Mouse (Mus musculus) lung, postnatal 10 days (tissue): ENCODE data around the gene Fau.

ENCODE experiments used
- DNase-seq: peaks from one replicate; pipeline ENCODE4 v3.0.0; 2021

The Fau gene

DNA sequence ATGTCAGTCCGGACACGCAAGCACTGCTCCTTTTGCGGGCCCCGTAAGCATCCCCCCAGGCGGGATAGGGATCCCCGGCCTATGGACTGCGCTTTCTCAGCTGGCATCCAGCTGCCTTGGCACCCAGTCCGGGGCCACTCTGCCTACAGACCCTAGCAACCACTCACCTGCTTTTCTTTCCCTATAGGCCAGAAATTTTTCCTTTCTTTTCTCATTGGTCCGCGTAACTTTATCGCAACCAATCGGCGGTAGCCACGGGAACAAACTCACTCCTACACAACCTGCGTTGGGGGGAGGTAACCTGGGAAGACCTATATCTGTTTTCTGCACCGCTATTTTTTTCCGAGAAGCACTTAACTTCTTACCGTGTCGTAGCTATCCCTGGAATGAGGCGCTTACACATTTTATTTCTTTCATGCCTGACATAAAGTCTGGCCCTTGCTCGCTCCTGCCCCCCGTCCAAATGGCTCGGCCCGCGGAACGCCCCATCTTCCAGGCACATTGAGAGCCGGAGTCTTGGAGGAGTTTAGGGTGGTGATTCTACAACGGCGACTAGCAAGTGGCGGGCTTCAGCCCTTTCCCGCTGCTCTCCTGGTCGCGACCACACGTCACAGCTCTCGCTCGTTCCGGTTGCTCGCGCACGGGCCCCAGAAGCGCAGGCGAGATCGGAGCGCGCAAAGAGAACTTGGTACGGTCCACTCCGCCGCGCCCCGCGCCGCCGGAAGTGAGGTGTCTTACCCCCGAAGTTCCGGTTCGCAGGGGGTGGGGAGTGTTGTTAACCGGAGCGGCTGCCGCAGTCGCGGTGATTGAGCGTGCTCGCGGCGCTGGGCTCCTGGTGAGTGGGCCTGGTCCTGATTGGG is 11.1 kb upstream of the Fau start, which contains the start of gene Syvn1:
Gene Syvn1, plus strand, starts transcription at position 283 of the 860 bp plus-strand sequence.
- peak; percentile 92 for DNase-seq

DNA sequence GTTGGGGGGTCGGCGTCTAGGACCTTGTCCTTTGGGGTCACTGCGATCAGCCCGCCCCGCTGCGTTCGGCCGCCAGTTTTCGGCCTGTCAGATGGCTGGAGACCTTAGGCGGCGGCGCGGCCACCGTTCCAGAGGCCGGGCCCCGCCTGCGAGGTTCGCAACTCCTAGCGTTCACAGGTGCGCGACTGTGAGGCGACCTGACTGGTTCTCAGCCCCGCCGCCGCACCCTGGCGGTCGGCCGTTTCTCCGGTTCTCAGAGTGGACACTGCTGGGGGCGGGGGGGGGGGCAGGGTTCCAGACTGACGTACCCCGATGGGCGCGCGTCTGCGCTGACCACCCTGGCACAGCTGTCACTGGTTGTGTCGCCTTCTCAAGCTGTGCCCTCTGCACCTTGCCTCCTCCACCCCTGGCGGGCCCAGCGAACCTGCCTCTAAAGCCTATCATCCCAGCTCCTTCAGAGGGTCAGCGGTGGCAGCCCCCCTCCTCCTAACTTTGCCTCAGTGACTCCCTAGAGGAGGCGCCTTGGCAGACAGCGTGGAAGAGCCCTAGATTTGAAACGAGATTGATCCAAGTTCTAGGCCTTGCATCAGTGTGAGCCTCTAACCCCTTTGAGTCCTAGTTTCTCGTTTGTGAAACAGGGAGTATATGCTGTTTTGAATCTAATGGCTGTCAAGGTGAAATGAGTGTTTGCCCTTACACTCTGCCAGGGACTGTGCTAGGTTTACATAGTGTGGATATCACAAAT is 10.3 kb upstream of the Fau start:
- DNase-seq = no peak

DNA sequence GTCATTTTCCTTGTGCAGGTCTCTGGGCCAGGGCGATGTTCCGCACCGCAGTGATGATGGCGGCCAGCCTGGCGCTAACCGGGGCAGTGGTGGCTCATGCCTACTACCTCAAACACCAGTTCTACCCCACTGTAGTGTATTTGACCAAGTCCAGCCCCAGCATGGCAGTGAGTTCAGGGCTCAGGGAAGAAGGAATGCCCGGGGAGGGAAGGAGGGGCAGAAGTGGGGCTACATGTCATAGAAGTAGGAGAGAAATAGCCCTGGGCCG is 9.8 kb upstream of the Fau start:
- DNase-seq = no peak

DNA sequence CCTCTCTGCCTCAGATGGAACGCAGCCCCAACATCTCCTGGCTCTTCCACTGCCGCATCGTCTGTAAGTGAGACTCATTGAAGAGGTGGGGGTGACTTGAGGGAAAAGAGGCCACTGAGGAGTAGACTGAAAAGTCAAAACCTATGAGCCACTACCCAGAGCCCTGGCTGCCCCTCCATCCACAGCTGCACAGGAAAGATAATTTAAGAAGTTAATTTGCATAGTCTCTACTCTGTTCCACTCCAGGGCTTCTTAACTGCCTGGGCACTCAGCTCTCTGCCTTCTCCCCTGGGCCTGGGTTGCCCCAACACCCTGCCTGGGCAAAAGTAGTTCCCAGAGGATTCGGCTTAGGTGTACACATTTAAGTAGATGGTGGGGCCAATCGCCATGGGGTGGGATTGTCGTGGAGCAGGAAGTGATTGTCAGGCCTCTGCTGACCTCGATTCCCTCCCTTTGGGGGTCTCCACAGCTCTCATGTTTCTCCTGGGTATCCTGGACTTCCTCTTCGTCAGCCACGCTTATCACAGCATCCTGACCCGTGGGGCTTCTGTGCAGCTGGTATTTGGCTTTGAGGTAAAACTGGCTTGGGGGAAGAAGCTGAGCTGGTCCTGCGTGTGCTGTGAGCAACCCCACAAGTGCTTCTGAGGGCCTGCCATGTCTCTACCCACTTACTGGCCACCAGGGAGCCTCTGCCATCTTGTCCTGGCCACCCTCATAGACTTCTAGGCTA is 8.8 kb upstream of the Fau start:
- no peak for DNase-seq

DNA sequence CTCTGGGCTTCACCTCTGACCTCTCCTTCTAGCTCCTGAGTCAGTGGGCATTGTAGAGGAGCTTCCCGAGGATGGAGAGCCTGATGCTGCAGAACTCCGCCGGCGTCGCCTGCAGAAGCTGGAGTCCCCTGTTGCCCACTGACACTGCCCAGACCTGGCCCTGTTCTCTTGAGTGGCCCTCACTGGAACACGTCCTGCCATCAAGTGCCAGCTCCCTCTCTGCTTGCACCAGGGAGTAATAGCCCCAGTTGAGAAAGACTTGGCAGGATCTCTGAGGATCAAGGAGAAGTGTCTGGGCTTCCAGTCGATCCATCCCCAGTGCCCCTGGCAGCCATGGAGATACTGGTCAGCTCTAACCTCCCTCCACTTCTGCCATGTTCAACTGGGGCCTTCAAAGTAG is 5.1 kb upstream of the Fau start:
- no peak for DNase-seq

DNA sequence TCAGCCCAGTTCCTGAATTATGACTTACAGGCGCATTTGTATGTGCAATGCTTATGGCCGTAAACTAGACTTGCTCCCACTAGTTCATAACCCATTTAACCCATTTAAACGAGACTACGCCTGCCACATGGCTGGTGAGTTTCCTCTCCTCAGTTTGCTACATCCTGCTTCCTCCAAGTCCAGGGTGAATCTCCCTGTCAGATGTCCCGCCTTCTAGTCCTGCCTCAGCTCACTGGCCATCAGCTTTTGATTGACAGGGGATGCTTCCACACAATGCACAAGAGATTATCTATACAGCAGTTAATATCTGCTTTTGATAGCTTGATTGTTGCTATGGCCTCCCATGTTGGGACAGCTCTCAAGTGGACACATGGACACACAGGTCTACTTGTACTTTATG is 3.3 kb upstream of the Fau start:
- DNase-seq = no peak

DNA sequence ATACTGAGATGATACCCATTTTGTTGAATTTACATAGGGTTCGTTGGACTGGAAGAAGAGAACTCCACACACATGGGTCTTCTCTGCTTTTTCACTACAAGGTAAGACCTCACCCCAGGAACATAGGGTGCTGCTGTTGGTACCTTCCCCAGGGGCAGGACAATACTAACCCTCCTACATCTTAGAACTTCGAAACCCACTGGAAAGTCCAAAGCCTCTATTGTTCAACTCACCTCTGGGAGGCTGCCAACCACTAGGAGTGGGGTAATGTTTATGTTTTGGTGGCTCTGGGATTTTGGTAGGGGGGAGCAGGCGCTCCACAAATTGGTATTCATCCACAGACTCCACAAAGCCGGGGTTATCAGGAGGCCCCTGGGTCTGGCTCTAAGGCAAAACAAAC is 948 bp upstream of the Fau start:
- DNase-seq = no peak

DNA sequence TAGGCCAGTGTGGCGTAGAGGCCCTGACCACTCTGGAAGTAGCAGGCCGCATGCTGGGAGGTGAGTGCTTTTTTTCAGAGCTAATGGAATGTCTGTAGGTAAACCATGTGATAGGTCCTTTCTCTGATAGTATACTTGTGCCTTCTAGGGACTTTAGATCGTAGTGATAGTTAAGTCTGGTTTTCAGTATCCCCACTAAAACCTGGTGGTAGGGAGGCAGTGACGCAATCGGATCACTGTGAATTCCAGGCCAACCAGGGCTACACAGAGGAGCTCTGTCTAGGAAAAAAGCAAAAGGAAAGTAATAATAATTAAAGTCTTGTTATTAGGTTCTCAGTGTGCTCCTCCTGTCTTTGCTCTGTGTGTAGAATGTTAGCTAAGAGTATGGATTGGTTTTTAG is 869 bp downstream of the Fau start:
- no peak for DNase-seq

DNA sequence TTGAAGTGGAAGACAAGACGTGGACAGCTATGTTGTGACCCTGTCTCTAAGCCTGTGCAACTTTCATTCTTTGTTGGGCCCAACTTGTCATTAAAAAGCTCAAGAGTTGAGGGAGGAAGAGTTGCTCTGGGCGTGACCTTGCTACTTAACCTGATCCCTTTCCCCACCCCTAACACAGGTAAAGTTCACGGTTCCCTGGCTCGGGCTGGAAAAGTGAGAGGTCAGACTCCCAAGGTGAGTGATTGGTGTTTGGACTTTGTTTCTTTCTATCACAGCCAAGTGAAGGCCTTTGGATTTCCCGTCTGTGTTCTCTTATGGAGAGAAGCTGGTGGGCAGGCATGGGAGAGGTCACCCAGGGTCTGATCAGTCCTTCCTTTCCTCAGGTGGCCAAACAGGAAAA is 1.3 kb downstream of the Fau start:
- no peak for DNase-seq

DNA sequence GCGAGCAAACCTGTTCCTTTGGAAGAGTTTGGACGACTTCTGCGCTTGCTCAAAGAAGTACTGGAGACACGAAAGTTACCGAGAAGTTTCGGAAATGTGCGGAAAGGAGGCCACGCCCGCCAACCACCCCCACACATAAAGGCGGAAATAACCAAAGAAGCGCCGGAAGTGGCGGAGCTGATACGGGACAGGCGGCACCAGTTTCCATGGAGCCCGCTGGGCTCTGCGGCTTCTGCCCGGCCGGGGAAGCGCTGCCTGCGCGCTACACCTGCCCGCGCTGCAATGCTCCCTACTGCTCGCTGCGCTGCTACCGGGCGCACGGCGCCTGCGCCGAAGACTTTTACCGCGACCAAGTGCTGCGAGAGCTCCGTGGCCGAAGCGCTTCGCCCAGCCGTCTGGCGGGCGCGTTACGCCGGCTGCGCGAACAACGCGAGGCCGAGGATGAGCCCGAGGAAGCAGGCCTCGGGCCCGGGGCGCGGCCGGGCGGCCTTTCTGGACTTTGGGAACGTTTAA is 3.4 kb downstream of the Fau start, which contains the start of gene Znhit2:
Gene Znhit2, plus strand, starts transcription at position 172 of the 513 bp plus-strand sequence.
- peak; percentile 97 for DNase-seq

DNA sequence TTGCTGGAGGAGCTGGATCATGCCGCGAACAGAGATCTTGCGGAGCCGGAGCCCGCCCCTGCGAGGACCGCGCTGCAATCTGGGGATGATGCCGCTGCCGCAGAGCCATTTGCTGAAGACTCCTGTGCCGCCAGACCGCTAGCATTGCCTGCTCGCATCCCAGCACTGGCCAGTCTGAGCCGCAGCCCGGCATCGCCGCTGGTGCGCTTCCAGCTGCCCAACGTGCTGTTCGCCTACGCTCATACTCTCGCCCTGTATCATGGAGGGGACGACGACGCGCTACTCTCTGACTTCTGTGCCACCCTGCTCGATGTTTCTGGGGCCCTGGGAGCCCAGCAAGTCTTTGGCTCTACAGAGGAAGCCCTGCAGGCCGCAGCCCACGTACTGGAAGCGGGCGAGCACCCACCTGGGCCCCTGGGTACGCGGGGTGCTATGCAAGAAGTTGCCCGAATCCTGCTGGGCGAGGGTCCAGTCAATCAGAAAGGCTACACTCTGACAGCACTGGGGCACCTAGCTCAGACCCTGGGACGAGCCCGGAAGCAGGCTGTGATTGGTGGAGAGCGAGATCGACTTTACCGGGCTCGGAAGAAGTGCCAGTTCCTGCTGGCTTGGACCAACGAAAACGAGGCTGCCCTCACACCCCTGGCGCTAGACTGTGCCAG is 4.1 kb downstream of the Fau start:
- peak; percentile 58 for DNase-seq

DNA sequence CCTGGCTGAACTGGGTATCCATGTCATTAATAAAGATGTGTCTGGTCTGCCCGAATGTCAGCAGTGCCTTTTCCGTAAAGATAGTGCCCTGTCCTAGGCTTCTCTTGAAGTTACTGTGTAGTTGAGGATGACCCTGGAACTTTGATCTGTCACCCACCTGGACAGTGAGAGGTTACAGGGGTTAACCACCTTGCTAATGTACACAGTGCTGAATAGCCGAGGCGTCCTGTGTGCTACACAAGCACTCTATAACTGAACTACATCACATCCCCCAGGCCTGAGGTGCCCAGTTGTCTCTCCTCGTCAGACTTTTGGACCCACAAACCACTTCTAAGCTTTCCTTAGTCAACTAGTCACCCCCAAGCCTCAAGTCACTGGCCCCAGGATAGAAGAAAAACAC is 4.8 kb downstream of the Fau start:
- DNase-seq = no peak

DNA sequence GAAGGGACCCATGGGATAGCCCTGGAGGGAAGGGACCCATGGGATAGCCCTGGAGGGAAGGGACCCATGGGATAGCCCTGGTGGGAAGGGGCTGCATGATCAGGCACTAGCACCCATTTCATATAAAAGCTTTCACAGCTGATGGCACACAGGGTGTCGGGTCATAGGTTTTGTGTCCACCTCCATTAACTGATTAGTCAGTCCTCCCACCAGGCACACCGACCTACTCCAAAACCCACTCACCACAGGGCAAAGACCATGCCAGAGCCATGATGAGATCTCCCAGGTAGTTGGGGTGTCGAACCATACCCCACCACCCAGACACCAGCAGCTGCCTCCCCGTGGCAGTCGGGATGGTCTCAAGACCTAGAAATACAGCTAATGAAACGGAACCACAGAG is 5.4 kb downstream of the Fau start:
- no peak for DNase-seq

DNA sequence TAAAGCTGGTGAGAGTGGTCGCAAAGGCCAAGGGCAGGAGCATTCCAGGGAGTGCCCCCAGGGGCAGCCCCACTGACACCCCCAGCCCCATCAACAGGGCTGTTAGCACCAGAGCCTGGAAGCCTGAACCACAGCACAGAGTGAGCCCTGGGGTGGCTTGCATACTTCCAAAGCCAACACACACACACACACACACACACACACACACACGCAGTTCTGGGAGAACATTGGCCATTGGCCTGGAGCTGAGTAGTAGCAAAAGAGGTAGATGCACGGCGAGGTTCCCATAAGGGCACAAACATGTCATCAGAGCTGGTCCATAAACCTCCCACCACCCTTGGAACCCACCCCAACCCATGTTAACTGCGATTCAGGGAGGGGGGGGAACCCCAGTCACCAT is 8.9 kb downstream of the Fau start:
- no peak for DNase-seq

DNA sequence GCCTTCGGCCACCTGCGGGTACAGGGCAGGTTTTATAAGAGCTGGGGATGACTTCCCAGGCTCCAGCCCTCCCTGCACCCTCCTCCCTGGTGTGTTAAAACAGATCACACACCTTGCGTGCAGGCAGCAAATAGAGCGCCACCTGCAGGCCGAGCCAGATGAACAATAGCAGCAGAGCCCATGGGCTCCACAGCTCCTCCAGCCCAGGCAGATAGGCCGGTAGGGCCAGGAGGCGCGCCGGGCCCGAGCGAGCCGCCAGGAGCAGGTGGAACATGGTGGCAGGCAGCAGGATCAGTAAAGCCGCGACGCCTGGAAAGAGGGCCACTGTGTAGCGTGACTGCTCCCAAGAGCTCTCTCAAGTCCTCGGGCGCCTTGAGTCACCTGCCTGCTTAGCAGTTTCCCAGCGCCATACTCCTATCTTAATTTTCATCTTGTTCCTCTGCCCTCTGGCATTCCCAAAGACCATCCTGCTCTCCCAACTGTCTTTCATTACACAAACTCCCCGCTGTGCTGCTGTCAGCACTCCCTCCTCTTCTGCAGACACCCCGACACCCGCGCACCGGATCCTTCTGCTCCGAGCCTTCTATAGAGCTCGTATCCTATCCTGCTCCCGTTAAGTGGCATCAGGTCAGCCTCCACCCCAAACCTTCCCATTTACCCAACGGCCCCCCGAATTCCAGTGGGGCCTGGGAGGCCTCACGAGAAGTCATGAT is 9.5 kb downstream of the Fau start:
- DNase-seq = peak; percentile 87

DNA sequence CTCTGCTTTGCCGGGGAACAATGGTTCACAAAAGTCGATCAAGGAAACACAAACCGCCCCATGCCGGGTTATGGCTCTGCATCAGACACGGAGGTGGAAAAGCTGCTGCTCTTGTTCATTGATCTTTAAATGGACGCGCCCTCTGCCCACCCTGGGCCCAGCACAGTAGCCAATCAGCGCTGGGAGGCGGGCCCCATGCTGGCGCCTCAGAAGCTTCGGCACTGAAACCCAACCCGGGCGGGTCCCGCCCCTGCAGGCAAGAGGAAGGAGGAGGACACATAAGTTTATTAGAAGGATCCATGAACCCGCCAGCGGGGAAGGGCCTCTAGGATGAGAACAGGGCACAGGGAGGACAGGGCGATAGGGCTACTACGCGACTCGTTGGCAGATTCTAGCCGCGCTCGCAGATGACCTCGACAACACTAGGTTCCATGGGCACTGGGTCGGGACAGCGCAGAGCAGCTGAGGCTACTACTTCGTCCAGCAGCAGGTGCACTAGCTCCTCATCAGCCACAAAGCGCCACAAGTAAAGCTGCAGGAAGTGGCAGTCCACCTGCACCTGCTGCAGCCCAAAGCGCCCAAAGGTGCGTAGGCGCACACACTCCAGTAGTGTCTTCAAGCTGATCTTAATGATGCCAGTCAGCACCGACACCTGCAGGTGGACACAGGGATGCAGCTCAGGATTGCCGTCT is 10.2 kb downstream of the Fau start, which contains the start of gene Tm7sf2:
Gene Tm7sf2, minus strand, starts transcription at position 650 of the 692 bp plus-strand sequence.
- DNase-seq = peak; percentile 94

DNA sequence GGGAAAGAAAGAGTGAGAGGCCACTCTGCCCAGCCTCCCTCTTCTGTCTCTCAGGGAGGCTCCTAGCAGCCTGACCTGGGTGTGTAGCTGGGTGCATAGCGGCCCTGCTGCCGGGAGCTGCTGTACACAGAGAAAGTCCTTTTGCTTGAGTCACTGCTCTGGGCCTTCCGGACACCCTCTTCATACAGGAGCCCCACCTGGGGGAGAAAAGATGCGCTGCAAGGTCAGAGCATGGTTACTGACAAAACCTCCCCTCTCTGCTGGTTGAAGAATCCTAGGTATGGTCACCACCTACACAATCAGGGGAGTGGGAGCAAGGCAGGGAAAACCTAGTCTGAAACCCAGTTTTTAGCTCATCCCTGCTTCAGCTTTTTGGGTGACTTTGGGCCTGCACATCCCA is 11.3 kb downstream of the Fau start:
- no peak for DNase-seq

DNA sequence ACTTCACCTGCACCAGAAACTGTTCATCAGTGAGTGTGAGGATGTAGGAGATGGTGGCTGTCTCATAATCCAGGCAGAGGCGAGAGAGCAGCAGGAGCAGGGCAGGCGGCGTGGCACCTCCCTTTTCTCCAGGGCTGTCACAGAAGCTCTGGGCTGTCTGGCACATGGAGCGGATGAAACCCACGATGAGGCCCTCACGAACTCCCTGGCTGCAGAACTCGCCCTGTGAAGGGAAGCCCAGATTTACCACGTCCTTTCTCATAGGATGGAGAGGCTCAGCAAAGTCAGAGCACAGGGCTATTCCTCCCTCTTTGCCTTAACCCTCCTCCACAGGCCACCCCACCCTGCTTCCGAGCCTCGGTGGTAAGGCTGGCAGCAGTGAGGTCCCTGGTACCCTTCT is 12.2 kb downstream of the Fau start:
- DNase-seq = no peak

DNA sequence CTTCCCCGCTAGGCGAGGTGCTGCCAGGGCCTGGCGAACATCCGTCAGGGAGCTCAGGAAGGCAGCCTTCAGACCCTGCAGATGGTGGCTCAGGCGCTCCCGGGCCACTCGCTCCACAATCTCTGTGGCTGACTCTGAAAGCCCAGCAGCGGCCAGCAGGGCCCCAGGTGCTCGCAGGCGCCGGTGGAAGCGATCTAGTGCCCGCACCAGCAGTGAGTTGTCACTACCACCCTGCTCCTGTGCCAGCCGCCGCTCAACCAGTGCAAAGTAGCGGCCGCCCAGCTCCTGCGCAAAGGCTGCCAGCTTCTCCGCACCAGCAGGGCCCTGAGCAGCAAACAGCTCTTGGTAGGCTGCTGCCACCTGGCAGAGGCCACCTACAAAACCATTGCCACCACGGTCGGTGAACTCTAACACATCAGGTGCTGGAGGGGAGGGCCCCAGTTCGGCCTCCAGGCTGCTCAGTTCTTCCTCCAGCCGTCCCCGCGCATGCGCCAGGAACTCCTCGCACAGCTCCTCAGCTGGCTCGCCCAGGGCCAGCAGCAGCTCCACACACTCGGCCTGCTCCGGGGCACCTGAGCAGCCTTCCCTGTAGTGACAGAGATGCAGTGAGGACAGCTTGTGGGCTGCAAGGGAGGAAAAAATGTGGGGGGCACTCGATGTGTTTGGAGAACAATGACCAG is 13.1 kb downstream of the Fau start:
- no peak for DNase-seq

DNA sequence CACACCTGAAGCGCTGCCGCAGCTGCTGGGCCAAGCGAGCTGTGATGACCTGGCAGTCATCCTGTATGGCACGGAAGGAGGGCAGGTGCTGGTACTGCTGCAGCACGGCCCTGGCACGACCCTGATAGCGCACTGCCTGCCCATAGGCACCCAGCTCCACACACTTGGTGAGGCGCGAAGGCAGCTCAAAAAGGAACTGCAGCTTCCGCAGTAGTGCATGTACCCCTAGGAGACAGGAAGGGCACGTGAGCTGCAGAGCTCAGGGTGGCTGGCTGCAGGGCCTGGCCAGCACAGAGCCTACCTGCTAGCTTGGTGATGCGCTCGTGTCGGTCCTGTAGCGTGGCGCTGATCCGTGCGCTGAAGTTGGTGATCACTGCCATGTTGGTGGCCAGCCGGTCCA is 13.6 kb downstream of the Fau start:
- no peak for DNase-seq

DNA sequence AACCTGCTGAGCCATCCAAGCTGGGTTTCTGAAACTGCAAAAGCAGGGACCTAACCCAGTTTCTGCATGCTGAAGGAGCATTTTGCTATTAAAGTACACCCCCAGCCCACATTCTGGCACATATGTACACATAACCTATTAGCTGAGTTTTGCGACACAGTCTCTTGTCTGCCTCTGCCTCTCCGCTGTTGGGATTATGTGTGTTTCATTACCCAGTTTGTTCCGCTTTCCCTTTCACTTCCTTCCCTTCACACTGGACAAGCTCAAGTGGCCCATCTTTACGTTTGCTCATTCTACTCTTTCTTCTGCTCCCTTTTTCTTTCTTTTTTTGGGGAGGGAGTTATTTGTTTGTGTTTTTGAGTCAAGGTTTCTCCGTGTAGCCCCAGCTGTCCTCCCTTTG is 16.2 kb downstream of the Fau start:
- DNase-seq = no peak
